Mouse (Mus musculus): ENCODE measurements around the gene Ust. TPM values are rescaled to one million over a fixed set of nuclear protein-coding genes. Genes with fewer than 3 reads are reported as not detected.

Gene Ust
- total RNA-seq, 4 experiments from 2014 or later, result 18.3 to 21.4 (median 19.8) TPM

GRCm38 (mm10) chr10:8504832-8505231 is 13.8 kb downstream of the Ust start:
- DNase-seq (ENCODE audit: low spot score in 2 of 2), result no peak

GRCm38 (mm10) chr10:8498951-8499891 is 19.4 kb downstream of the Ust start:
- no peak for DNase-seq (ENCODE audit: low spot score in 2 of 2)

- no peak for DNase-seq (ENCODE audit: low spot score in 2 of 2)
Measured at GRCm38 (mm10) chr10:8495543-8496141, 23.0 kb downstream of the Ust start.

GRCm38 (mm10) chr10:8491909-8492591 is 26.6 kb downstream of the Ust start:
- DNase-seq (ENCODE audit: low spot score in 2 of 2), result no peak

- DNase-seq (ENCODE audit: low spot score in 2 of 2), result no peak
Measured at GRCm38 (mm10) chr10:8487388-8487787, 31.2 kb downstream of the Ust start.

GRCm38 (mm10) chr10:8484487-8484886 is 34.1 kb downstream of the Ust start:
- no peak for DNase-seq (ENCODE audit: low spot score in 2 of 2)

GRCm38 (mm10) chr10:8482779-8483178 is 35.8 kb downstream of the Ust start:
- no peak for DNase-seq (ENCODE audit: low spot score in 2 of 2)

GRCm38 (mm10) chr10:8479779-8480178 is 38.8 kb downstream of the Ust start:
- no peak for DNase-seq (ENCODE audit: low spot score in 2 of 2)

GRCm38 (mm10) chr10:8477936-8478335 is 40.7 kb downstream of the Ust start:
- no peak for DNase-seq (ENCODE audit: low spot score in 2 of 2)

- DNase-seq (ENCODE audit: low spot score in 2 of 2), result no peak
Measured at GRCm38 (mm10) chr10:8471995-8472394, 46.6 kb downstream of the Ust start.

GRCm38 (mm10) chr10:8471012-8471411 is 47.6 kb downstream of the Ust start:
- no peak for DNase-seq (ENCODE audit: low spot score in 2 of 2)

- no peak for DNase-seq (ENCODE audit: low spot score in 2 of 2)
Measured at GRCm38 (mm10) chr10:8469516-8469915, 49.1 kb downstream of the Ust start.

GRCm38 (mm10) chr10:8468651-8469386 is 49.8 kb downstream of the Ust start:
- no peak for DNase-seq (ENCODE audit: low spot score in 2 of 2)

GRCm38 (mm10) chr10:8465918-8466317 is 52.7 kb downstream of the Ust start:
- no peak for DNase-seq (ENCODE audit: low spot score in 2 of 2)

GRCm38 (mm10) chr10:8465216-8465615 is 53.4 kb downstream of the Ust start:
- DNase-seq (ENCODE audit: low spot score in 2 of 2), result no peak

GRCm38 (mm10) chr10:8461372-8461771 is 57.3 kb downstream of the Ust start:
- DNase-seq (ENCODE audit: low spot score in 2 of 2), result no peak

- no peak for DNase-seq (ENCODE audit: low spot score in 2 of 2)
Measured at GRCm38 (mm10) chr10:8454711-8455110, 63.9 kb downstream of the Ust start.

- no peak for DNase-seq (ENCODE audit: low spot score in 2 of 2)
Measured at GRCm38 (mm10) chr10:8447681-8448080, 70.9 kb downstream of the Ust start.

- DNase-seq (ENCODE audit: low spot score in 2 of 2), result no peak
Measured at GRCm38 (mm10) chr10:8446972-8447371, 71.7 kb downstream of the Ust start.

GRCm38 (mm10) chr10:8444052-8444451 is 74.6 kb downstream of the Ust start:
- no peak for DNase-seq (ENCODE audit: low spot score in 2 of 2)

GRCm38 (mm10) chr10:8431857-8432256 is 86.8 kb downstream of the Ust start:
- DNase-seq (ENCODE audit: low spot score in 2 of 2), result no peak

Data from left cerebral cortex, adult 8-10 months (tissue).